Mouse (Mus musculus): ENCODE data around the gene Rab5a.
A peak's percentile ranks its signal among the peaks of the same experiment; 100 is the strongest.
"Not testable (repeated sequence)": the region's sequence is repeated elsewhere in the genome, so short reads cannot be mapped to it uniquely, and the experiment has no call there.

The Rab5a gene

DNA sequence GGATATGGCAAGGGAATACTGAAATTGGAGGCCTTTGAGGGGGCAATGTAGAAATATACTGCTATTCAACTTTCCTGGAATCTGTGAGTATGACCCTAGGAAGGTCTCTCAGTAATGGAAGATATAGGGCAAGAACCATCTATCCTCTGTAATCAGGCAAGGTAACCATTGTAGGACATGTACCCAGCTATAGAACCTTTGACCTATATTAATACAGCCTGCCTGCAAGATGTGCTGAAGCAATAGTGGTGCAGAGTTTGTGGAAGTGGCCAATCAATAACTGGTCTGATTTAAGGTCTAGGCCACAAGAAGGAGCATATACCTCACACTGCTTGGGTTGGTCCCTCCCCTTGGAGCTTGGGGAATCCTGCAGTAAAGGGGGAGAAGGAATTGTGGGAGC, 41.5 kb downstream of the Rab5a start:
- TF ChIP-seq POU5F1 (IDR thresholded peaks at IDR 0.05; ENCODE audit: borderline replicate concordance, low read length) (no peak), NANOG (IDR thresholded peaks at IDR 0.05; ENCODE audit: borderline replicate concordance, low read length) (no peak), CTCF (conservative IDR thresholded peaks at IDR 0.05; ENCODE audit: low read length) (no peak)
- no peaks in the 10 kb centered on the region for H3K4me1 ChIP-seq (replicated peaks; ENCODE audit: low read depth, low read length)
- H3K4me3 ChIP-seq (replicated peaks; ENCODE audit: low read length): no peak overlapping the region
- H3K36me3 ChIP-seq (ENCODE audit: insufficient read depth, low read length): peaks cover 4% of the 10 kb centered on the region; the same call in 1 of the 2 replicates
- 0 out of 2 replicates have a peak, but pooled peaks cover 3% of the 10 kb centered on the region for H3K9me3 ChIP-seq (ENCODE audit: low read length)
- no peaks in the 10 kb centered on the region for H3K27me3 ChIP-seq (ENCODE audit: insufficient read depth, low read length)

DNA sequence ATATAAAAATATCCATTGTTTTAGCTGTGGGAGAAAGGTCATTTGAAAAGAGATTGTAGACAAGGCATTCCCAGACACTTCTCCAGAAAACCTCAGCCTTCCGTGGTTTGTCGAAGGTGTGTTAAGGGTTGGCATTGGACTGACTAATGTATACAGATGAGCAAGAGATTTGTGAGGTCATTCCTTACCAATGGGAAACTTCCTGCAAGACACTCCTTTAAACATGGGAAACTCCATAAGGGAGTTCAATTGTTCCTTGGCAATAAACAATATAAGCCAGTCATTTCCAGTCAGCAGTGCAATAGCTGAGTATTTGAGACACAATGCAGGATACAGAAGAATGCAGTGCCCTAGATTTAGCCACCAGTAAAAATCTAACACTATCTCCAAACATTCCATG, 49.0 kb downstream of the Rab5a start:
- H3K4me1 ChIP-seq (replicated peaks; ENCODE audit: low read depth, low read length): no peaks in the 10 kb centered on the region
- no peaks in the 10 kb centered on the region for H3K27me3 ChIP-seq (ENCODE audit: insufficient read depth, low read length)
- TF ChIP-seq NANOG (IDR thresholded peaks at IDR 0.05; ENCODE audit: borderline replicate concordance, low read length): no peak
- no peak for TF ChIP-seq CTCF (conservative IDR thresholded peaks at IDR 0.05; ENCODE audit: low read length)
- H3K9me3 ChIP-seq (ENCODE audit: low read length): 0 out of 2 replicates have a peak, but pooled peaks cover 3% of the 10 kb centered on the region
- no peaks in the 10 kb centered on the region for H3K36me3 ChIP-seq (ENCODE audit: insufficient read depth, low read length)
- no peak overlapping the region for H3K4me3 ChIP-seq (replicated peaks; ENCODE audit: low read length)

DNA sequence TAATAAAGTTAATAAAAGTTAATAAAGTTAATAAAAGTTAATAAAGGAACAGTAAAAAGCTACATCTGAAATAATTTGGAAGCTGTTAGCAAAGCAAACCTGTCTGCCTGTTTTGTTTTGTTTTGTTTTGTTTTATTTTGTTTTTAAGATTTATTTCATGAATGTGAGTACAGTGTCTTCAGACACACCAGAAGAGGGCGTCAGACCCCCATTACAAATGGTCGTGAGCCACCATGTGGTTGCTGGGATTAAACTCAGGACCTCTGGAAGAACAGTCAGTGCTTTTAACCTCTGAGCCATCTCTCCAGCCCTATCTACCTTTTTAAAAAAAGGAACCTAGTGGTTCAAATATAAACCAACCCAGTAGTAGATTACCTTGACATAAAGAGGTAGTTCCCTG, 52.1 kb downstream of the Rab5a start:
- H3K27me3 ChIP-seq (ENCODE audit: insufficient read depth, low read length): no peaks in the 10 kb centered on the region
- no peaks in the 10 kb centered on the region for H3K4me1 ChIP-seq (replicated peaks; ENCODE audit: low read depth, low read length)
- no peaks in the 10 kb centered on the region for H3K36me3 ChIP-seq (ENCODE audit: insufficient read depth, low read length)
- H3K4me3 ChIP-seq (replicated peaks; ENCODE audit: low read length): no peak overlapping the region
- TF ChIP-seq NANOG (IDR thresholded peaks at IDR 0.05; ENCODE audit: borderline replicate concordance, low read length): no peak
- peak; percentile 39 for TF ChIP-seq CTCF (conservative IDR thresholded peaks at IDR 0.05; ENCODE audit: low read length)
- H3K9me3 ChIP-seq (ENCODE audit: low read length): no peaks in the 10 kb centered on the region

DNA sequence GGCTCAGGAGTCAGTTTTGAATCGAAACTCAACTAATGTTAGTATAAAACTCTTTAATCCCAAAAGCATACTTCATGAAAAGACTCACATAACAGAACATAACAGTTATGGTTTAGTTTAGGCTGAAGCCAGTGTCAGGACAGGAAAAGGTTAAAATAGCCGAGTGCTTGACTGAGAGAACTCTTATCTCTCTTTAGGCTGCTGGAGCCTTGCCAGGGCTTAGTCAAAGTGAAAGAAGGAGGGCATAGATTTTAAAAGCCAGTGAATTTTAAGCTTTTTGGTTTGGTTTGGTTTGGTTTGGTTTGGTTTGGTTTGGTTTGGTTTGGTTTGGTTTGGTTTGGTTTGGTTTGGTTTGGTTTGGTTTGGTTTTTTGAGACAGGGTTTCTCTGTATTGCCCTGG, 53.4 kb downstream of the Rab5a start:
- no peaks in the 10 kb centered on the region for H3K27me3 ChIP-seq (ENCODE audit: insufficient read depth, low read length)
- TF ChIP-seq POU5F1 (IDR thresholded peaks at IDR 0.05; ENCODE audit: borderline replicate concordance, low read length): no peak
- no peak for TF ChIP-seq CTCF (conservative IDR thresholded peaks at IDR 0.05; ENCODE audit: low read length)
- TF ChIP-seq NANOG (IDR thresholded peaks at IDR 0.05; ENCODE audit: borderline replicate concordance, low read length): no peak
- H3K9me3 ChIP-seq (ENCODE audit: low read length): no peaks in the 10 kb centered on the region
- no peaks in the 10 kb centered on the region for H3K36me3 ChIP-seq (ENCODE audit: insufficient read depth, low read length)
- H3K4me3 ChIP-seq (replicated peaks; ENCODE audit: low read length): no peak overlapping the region
- H3K4me1 ChIP-seq (replicated peaks; ENCODE audit: low read depth, low read length): peaks cover 4% of the 10 kb centered on the region; the same call in 1 of the 2 replicates

DNA sequence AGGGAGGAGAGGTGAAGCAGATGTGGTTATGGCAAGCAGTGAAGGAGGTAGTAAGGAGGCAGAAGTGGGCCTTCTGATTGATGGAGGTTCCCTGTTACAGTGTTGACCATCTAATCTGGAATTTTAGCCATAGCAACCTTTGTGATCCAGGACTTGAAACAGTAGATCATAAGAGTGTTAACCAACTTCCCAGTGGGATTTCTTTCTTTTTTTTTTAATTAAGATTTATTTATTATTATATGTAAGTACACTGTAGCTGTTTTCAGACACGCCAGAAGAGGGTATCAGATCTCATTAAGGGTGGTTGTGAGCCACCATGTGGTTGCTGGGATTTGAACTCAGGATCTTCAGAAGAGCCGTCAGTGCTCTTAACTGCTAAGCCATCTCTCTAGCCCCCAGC, 60.3 kb downstream of the Rab5a start, which contains the start of gene Pp2d1:
Gene Pp2d1 (minus strand): TSS at position 101 of the 400 bp plus-strand sequence.
- not testable (repeated sequence) for H3K4me3 ChIP-seq (replicated peaks; ENCODE audit: low read length); H3K9me3 ChIP-seq (ENCODE audit: low read length); H3K4me1 ChIP-seq (replicated peaks; ENCODE audit: low read depth, low read length); H3K27me3 ChIP-seq (ENCODE audit: insufficient read depth, low read length); H3K36me3 ChIP-seq (ENCODE audit: insufficient read depth, low read length)

DNA sequence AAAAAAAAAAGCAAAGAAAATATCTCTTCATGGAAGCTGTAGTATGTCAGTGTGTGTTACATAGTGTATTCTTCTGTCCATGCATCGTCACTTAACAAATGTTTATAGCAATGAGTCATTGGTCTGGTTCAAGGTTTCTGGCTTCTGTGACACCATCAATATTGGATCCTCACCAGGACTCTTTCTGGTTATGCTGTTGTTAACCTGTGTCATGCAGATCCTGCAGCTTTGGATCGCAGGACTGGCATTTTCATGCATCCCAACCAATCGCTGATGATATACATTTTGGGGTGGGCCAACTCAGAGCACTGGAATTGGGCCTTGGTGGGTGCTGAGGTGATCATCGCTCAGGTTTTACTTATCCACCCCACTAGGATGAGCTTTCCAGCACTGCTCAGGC, 63.5 kb downstream of the Rab5a start:
- no peak overlapping the region for H3K4me3 ChIP-seq (replicated peaks; ENCODE audit: low read length)
- TF ChIP-seq NANOG (IDR thresholded peaks at IDR 0.05; ENCODE audit: borderline replicate concordance, low read length) (no peak), POU5F1 (IDR thresholded peaks at IDR 0.05; ENCODE audit: borderline replicate concordance, low read length) (no peak), CTCF (conservative IDR thresholded peaks at IDR 0.05; ENCODE audit: low read length) (no peak)

DNA sequence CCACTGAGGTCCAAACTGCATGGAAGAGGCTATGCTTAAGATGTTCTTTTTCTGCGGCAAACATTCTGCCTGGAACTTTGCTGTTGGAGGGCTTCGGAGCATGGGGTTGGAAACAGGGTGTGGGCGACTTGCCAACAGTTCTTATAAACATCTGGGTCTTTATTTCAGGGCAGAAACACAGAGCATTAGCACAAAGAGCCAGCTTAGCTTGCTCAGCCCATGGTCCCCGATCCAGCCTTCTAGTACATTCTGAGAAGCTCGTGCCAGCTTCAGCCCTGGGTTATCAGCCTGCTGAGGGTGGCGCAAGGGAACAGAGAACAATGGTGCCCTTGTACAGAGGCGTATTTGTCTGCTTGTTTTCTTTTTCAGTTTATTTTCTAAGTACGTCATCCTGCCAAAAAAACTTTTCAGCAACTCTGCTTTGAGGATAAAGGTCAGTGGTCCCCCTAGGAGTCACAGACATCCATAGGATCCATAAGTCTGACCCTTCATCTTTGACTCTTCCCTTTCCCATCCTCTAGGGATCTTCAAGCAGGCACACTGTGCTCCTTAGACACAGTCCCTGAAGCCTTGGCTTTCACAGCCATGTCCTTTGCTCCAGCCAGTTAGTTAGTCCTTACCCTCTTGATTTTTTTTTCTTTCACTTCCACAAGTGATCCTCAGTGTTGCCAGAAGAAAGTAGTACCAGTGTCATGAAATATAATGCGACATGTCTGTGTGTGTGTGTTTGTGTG, 64.7 kb downstream of the Rab5a start:
- peaks cover 23% of the 10 kb centered on the region for H3K4me1 ChIP-seq (replicated peaks; ENCODE audit: low read depth, low read length)
- 0 out of 2 replicates have a peak, but pooled peaks cover 2% of the 10 kb centered on the region for H3K9me3 ChIP-seq (ENCODE audit: low read length)
- no peaks in the 10 kb centered on the region for H3K36me3 ChIP-seq (ENCODE audit: insufficient read depth, low read length)
- TF ChIP-seq POU5F1 (IDR thresholded peaks at IDR 0.05; ENCODE audit: borderline replicate concordance, low read length) (no peak), CTCF (conservative IDR thresholded peaks at IDR 0.05; ENCODE audit: low read length) (no peak), NANOG (IDR thresholded peaks at IDR 0.05; ENCODE audit: borderline replicate concordance, low read length) (no peak)
- no peaks in the 10 kb centered on the region for H3K27me3 ChIP-seq (ENCODE audit: insufficient read depth, low read length)
- H3K4me3 ChIP-seq (replicated peaks; ENCODE audit: low read length): no peak overlapping the region

More for the DNA sequence above, 63.5 kb downstream of the Rab5a start:
- H3K9me3 ChIP-seq (ENCODE audit: low read length): 0 out of 2 replicates have a peak, but pooled peaks cover 2% of the 10 kb centered on the region
- no peaks in the 10 kb centered on the region for H3K27me3 ChIP-seq (ENCODE audit: insufficient read depth, low read length)
- no peaks in the 10 kb centered on the region for H3K36me3 ChIP-seq (ENCODE audit: insufficient read depth, low read length)
- H3K4me1 ChIP-seq (replicated peaks; ENCODE audit: low read depth, low read length): peaks cover 16% of the 10 kb centered on the region

DNA sequence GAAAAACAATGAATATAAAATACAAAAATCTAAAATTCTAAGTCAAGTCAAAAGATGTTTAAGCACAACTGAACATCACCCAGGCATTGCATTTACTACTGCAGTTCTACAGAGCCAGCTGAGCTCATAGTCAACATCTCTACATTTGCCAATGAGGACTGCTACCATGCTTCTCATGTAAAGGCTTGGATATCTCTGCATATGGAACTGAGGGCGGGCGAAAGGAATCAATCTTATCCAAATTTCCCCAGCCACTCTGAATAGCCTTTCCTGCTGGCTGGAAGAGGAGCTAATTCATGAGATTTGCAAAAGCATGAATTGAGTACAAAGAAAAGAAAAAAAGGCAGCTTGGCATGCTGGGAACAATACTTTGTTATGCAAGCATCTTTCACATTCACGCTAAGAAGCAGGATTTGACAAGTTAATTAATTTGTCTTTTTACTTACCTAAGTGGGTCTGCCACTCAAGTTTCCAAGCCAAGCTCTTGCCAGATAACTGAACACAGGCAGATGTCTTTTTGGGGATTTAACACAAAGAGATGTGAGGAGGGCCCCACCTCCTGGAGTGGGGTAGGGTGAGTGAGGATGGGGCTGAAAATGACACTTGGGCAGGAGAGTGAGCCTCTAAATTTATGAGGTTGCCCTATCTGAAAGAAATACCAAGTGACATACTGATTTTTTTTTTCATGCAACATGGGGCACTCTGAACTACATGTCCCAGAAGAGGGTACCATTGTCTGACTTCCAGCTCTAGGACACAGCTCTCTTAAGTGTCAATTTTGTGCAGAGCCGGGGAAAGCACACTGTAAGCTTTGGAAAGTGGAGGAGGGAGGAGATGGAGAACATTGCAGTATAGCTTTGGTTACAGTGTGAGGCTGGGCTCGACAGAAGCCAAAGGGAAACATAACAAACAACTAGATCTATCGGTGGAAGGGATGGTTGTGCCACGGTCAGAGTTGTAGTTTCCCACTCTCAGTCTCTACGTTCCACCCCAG, 72.6 kb downstream of the Rab5a start:
- no peaks in the 10 kb centered on the region for H3K27me3 ChIP-seq (ENCODE audit: insufficient read depth, low read length)
- peaks cover 18% of the 10 kb centered on the region for H3K9me3 ChIP-seq (ENCODE audit: low read length)
- TF ChIP-seq POU5F1 (IDR thresholded peaks at IDR 0.05; ENCODE audit: borderline replicate concordance, low read length): no peak
- no peak for TF ChIP-seq NANOG (IDR thresholded peaks at IDR 0.05; ENCODE audit: borderline replicate concordance, low read length)
- no peak for TF ChIP-seq CTCF (conservative IDR thresholded peaks at IDR 0.05; ENCODE audit: low read length)
- no peak overlapping the region for H3K4me3 ChIP-seq (replicated peaks; ENCODE audit: low read length)
- H3K36me3 ChIP-seq (ENCODE audit: insufficient read depth, low read length): no peaks in the 10 kb centered on the region
- peaks cover 44% of the 10 kb centered on the region for H3K4me1 ChIP-seq (replicated peaks; ENCODE audit: low read depth, low read length)

Data from E14TG2a.4 (cell line).